Mouse (Mus musculus) embryo, embryonic 10 days (tissue): Measurements from ENCODE around the gene Clec4b1.
"Not testable (repeated sequence)": the region's sequence is repeated elsewhere in the genome, so short reads cannot be mapped to it uniquely, and the experiment has no call there.

Experiments
- DNase-seq: peaks from one replicate; pipeline ENCODE4 v3.0.0-alpha.2; 2015; ENCODE audit warnings: low spot score

Gene Clec4b1

GRCm38 (mm10) chr6:123049742-123050372, at the start of gene Clec4b1:
Gene Clec4b1 (plus strand): TSS chr6:123049962.
- no peak for DNase-seq

- not testable (repeated sequence) for DNase-seq
Observed at GRCm38 (mm10) chr6:123004696-123005095, 45.1 kb upstream of the Clec4b1 start.

GRCm38 (mm10) chr6:123005591-123005990, 44.2 kb upstream of the Clec4b1 start:
- DNase-seq, result no peak

GRCm38 (mm10) chr6:123095125-123095843, 45.5 kb downstream of the Clec4b1 start:
- DNase-seq, result no peak

- not testable (repeated sequence) for DNase-seq
Observed at GRCm38 (mm10) chr6:123106128-123106527, 56.4 kb downstream of the Clec4b1 start, which contains the start of gene Clec4a2. Gene Clec4a2 (plus strand): TSS chr6:123106428.
